Mouse (Mus musculus): Measurements from ENCODE around the gene Senp1.

GRCm38 (mm10) chr15:98070376-98070775, 23.2 kb downstream of the Senp1 start:
- TF ChIP-seq GATA1 (IDR thresholded peaks at IDR 0.05; ENCODE audit: borderline replicate concordance, low read length): no peak
- TF ChIP-seq CTCF (IDR thresholded peaks at IDR 0.05; ENCODE audit: low read depth, low read length): no peak
